Mouse (Mus musculus) intestine, postnatal 0 days (tissue): Measurements from ENCODE around the gene 1700015F17Rik. TPM values are rescaled to one million over a fixed set of nuclear protein-coding genes. Genes with fewer than 3 reads are reported as not detected.

ENCODE experiments used
- ATAC-seq: fragments of 200-750 bp; cut with Nextera tagmentation; 2 replicates; pipeline ENCODE4 v1.8.0; 2017; ENCODE audit warnings: mild to moderate bottlenecking, moderate TSS enrichment, moderate library complexity
- H3K27ac ChIP-seq: fragments of 300-500 bp; sonication (generic); 2 replicates; pipeline ENCODE4 v1.5.1; 2014; ENCODE audit warnings: mild to moderate bottlenecking, low read depth, low read length, moderate library complexity
- H3K27me3 ChIP-seq: fragments of 300-500 bp; sonication (generic); replicated peaks from 2 replicates; pipeline ENCODE4 v1.6.1; 2014; ENCODE audit warnings: low read length, mixed read lengths; ENCODE audit not compliant: control insufficient read depth, insufficient read depth
- H3K36me3 ChIP-seq: fragments of 300-500 bp; sonication (generic); 2 replicates; pipeline ENCODE4 v1.6.1; 2014; ENCODE audit warnings: mild to moderate bottlenecking, moderate library complexity; ENCODE audit not compliant: control insufficient read depth, insufficient read depth
- H3K4me1 ChIP-seq: fragments of 300-500 bp; sonication (generic); replicated peaks from 2 replicates; pipeline ENCODE4 v1.6.1; 2014; ENCODE audit warnings: antibody characterized with exemption, low read length, mixed read lengths; ENCODE audit not compliant: control insufficient read depth, insufficient read depth
- H3K4me2 ChIP-seq: fragments of 300-500 bp; sonication (generic); replicated peaks from 2 replicates; pipeline ENCODE4 v1.6.1; 2014; ENCODE audit warnings: low read depth, mild to moderate bottlenecking, moderate library complexity
- H3K4me3 ChIP-seq: fragments of 300-500 bp; sonication (generic); 2 replicates; pipeline ENCODE4 v1.5.1; 2014; ENCODE audit warnings: low read depth, low read length
- H3K9ac ChIP-seq: fragments of 300-500 bp; sonication (generic); 2 replicates; pipeline ENCODE4 v1.6.1; 2014; ENCODE audit warnings: mild to moderate bottlenecking, low read depth, low read length
- H3K9me3 ChIP-seq: fragments of 300-500 bp; sonication (generic); 2 replicates; pipeline ENCODE4 v1.6.1; 2016; ENCODE audit warnings: mixed run types; ENCODE audit not compliant: control insufficient read depth
- CTCF ChIP-seq: sonication (generic); IDR thresholded peaks from 2 replicates; pipeline ENCODE4 v1.5.1; 2016; ENCODE audit warnings: low read depth, mild to moderate bottlenecking, control low read depth, antibody characterized with exemption, moderate library complexity
- WGBS: fragments of 180-500 bp; shearing (Covaris S2); extraction: QIAGEN DNeasy Blood & Tissue Kit; methylation state at CpG from one replicate; pipeline ENCODE4 v1.1.7; 2014; 5-methylcytosine and 5-hydroxymethylcytosine counted together
- polyA plus RNA-seq: library from polyadenylated mRNA; unstranded; fragments of >200 nt; fragmentation: Nextera tagmentation; extraction: Ambion mirVana; gene quantifications from 2 replicates; pipeline ENCODE4 v1.2.1, GENCODE M21; 2015

1700015F17Rik gene
- polyA plus RNA-seq, 1 experiment from 2014 or later, result not detected

DNA sequence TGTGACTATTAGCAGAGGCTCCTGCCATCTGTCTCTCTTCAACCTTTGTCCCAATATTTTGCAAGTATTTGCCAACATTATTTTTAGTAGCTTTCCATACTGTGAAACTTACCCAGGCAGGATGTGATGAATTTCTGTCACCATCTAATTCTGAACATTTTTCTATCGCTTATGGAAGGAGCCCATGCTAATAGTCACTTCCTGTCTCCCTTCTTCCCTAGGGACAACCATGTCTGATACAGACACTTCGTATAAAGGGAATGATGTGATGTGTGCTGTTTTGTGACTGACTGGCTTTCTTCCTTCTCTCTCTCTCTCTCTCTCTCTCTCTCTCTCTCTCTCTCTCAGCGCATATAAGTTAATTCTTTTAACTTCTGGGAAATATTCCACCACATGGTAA lies 64.1 kb downstream of the 1700015F17Rik start:
- WGBS, result 72% methylated on average over 3 of the region's 3 CpGs
- H3K27me3 ChIP-seq, result no peaks in the 10 kb centered on the region
- no peak overlapping the region for H3K4me3 ChIP-seq
- TF ChIP-seq CTCF, result no peak
- H3K9ac ChIP-seq, result no peak overlapping the region
- no peak for ATAC-seq
- no peaks in the 10 kb centered on the region for H3K36me3 ChIP-seq
- no peaks in the 10 kb centered on the region for H3K9me3 ChIP-seq
- H3K4me2 ChIP-seq, result no peak overlapping the region
- no peak overlapping the region for H3K27ac ChIP-seq
- H3K4me1 ChIP-seq, result no peaks in the 10 kb centered on the region

DNA sequence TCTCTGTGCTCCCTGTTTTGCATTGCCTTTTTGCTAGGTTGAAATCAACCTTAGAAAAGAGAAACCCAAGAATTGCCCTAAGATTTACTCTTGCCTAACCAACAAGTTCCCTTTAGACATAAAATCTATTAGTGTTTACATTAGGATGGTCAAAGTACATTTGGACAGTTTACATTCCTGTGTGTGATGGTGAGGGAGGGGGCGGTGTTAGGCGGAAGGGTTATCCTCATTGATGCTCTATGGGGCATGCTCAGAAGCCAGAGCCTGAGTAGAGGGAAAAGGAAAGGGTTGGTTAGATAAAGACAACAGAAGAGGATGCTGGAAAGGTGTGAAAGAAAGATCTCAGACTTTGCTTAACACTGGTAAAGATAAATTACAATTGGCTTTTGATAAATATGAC lies 67.1 kb downstream of the 1700015F17Rik start:
- no peaks in the 10 kb centered on the region for H3K36me3 ChIP-seq
- ATAC-seq, result no peak
- no peak overlapping the region for H3K4me2 ChIP-seq
- no peak overlapping the region for H3K27ac ChIP-seq
- 38% methylated on average over 2 of the region's 2 CpGs for WGBS
- no peak overlapping the region for H3K4me3 ChIP-seq
- H3K4me1 ChIP-seq, result no peaks in the 10 kb centered on the region
- H3K27me3 ChIP-seq, result no peaks in the 10 kb centered on the region
- H3K9me3 ChIP-seq, result no peaks in the 10 kb centered on the region
- H3K9ac ChIP-seq, result no peak overlapping the region
- no peak for TF ChIP-seq CTCF

- Histone ChIP-seq H3K27ac (no peak overlapping the region), H3K9ac (no peak overlapping the region), H3K27me3 (no peaks in the 10 kb centered on the region), H3K4me2 (no peak overlapping the region), H3K36me3 (no peaks in the 10 kb centered on the region), H3K4me3 (no peak overlapping the region), H3K4me1 (no peaks in the 10 kb centered on the region), H3K9me3 (no peaks in the 10 kb centered on the region)
- no peak for ATAC-seq
- WGBS, result 69% methylated on average over 4 of the region's 4 CpGs
- no peak for TF ChIP-seq CTCF
Measured at GRCm38 (mm10) chr5:5401986-5402385, 77.0 kb downstream of the 1700015F17Rik start.

DNA sequence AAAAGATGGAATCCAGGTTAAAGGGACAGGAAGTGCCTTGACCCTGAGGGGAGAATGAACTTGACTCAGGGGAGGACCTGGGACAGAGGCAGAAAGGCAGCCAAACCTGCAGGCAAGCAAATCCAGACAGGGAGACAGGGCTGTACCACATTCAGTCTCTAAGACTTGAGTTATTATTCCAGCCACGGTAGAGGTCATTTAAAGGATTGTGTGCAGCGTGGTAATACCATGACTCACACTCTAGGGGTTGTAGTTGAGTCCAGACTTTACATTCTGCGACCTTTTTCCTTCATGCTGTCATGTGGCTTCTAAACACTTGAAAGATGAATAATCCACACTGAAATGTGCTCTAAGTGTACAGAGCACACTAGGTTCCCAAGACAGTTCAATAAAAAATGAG lies 86.2 kb downstream of the 1700015F17Rik start:
- Histone ChIP-seq H3K27ac (no peak overlapping the region), H3K4me3 (no peak overlapping the region), H3K9me3 (no peaks in the 10 kb centered on the region), H3K9ac (no peak overlapping the region), H3K4me1 (no peaks in the 10 kb centered on the region), H3K27me3 (no peaks in the 10 kb centered on the region), H3K36me3 (no peaks in the 10 kb centered on the region), H3K4me2 (no peak overlapping the region)
- WGBS, result 31% methylated on average over 3 of the region's 3 CpGs
- no peak for TF ChIP-seq CTCF
- no peak for ATAC-seq

Other genes starting within 250 kb of the 1700015F17Rik start
- gene Cdk14, start 58.8 kb downstream of the 1700015F17Rik start, polyA plus RNA-seq, result 3.8 and 4.4 TPM in 2 replicates
- gene Cldn12, start 35.8 kb upstream of the 1700015F17Rik start, polyA plus RNA-seq, result 14.6 and 15.1 TPM in 2 replicates
- 12.7 TPM in 2 replicates for gene Gtpbp10, start 80.4 kb upstream of the 1700015F17Rik start, polyA plus RNA-seq
- 1.3 TPM in 2 replicates for gene Gm8773, start 94.7 kb upstream of the 1700015F17Rik start, polyA plus RNA-seq
- gene Cfap69, start 185.1 kb upstream of the 1700015F17Rik start, polyA plus RNA-seq, result 0.38 and 1.3 TPM in 2 replicates
- 6.5 and 6.9 TPM in 2 replicates for gene Steap2, start 215.4 kb upstream of the 1700015F17Rik start, polyA plus RNA-seq